Mouse (Mus musculus): ENCODE measurements around the gene 1520401A03Rik. TPM values are rescaled to one million over a fixed set of nuclear protein-coding genes. Genes with fewer than 3 reads are reported as not detected.

Gene 1520401A03Rik
- polyA plus RNA-seq, 1 experiment from 2014 or later, result 0.04 TPM

DNA sequence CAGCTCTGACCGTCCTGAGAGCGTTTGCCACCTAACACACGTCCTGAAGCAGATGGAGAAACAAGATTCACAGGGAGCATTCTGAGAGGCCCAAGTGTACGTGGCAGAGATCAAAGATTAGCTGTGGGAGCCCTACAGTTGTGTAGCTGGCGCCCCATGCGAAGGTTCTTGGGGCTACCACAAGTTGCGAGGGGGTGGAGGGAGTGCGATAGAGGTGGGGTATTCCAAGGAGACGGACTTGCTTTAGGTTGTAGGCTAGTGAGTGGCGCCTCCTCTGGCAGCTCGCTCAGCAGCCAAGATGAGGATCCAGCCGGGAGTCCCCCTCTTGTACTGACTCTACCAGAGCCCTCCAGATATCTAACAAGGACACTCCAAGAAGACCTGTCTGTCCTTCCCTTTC lies 23.7 kb upstream of the 1520401A03Rik start:
- WGBS, result 8% methylated on average over 12 of the region's 12 CpGs
- H3K9ac ChIP-seq (ENCODE audit: low read length), result no peak overlapping the region
- H3K9me3 ChIP-seq (ENCODE audit: control insufficient read depth, low read length), result no peaks in the 10 kb centered on the region
- H3K27me3 ChIP-seq (replicated peaks; ENCODE audit: control insufficient read depth, insufficient read depth, low read length), result peaks cover 68% of the 10 kb centered on the region
- DNase-seq (ENCODE audit: low spot score) (peak; percentile 62), ATAC-seq (replicated peaks; ENCODE audit: low FRiP score, low TSS enrichment, low read depth) (no peak)
- H3K27ac ChIP-seq (ENCODE audit: low read depth), result no peak overlapping the region
- H3K4me2 ChIP-seq (ENCODE audit: low read length), result peak overlapping the region; percentile 56
- no peaks in the 10 kb centered on the region for H3K36me3 ChIP-seq (ENCODE audit: control insufficient read depth, insufficient read depth, low read length)
- H3K4me1 ChIP-seq (replicated peaks; ENCODE audit: control insufficient read depth, insufficient read depth, low read length), result peaks cover 27% of the 10 kb centered on the region
- H3K4me3 ChIP-seq (ENCODE audit: low read depth, low read length), result no peak overlapping the region

- Histone ChIP-seq H3K27me3 (replicated peaks; ENCODE audit: control insufficient read depth, insufficient read depth, low read length) (peaks cover 75% of the 10 kb centered on the region), H3K4me2 (ENCODE audit: low read length) (peak within 1 kb of the TSS; percentile 56), H3K36me3 (ENCODE audit: control insufficient read depth, insufficient read depth, low read length) (no peaks in the 10 kb centered on the region), H3K9ac (ENCODE audit: low read length) (no peak within 1 kb of the TSS), H3K27ac (ENCODE audit: low read depth) (no peak within 1 kb of the TSS), H3K9me3 (ENCODE audit: control insufficient read depth, low read length) (no peaks in the 10 kb centered on the region), H3K4me3 (ENCODE audit: low read depth, low read length) (peak within 1 kb of the TSS; percentile 32), H3K4me1 (replicated peaks; ENCODE audit: control insufficient read depth, insufficient read depth, low read length) (peaks cover 27% of the 10 kb centered on the region)
- ATAC-seq (replicated peaks; ENCODE audit: low FRiP score, low TSS enrichment, low read depth), result no peak; the same call in 1 of the 2 replicates
- under 1% methylated on average over 43 of the region's 45 CpGs for WGBS
- peak; percentile 60 for DNase-seq (ENCODE audit: low spot score)
These were observed 23.0 kb upstream of the 1520401A03Rik start, which contains the start of gene Kremen2 for GRCm38 (mm10) chr17:23745301-23746251. TSS of gene Kremen2 (minus strand) at chr17:23745833.

GRCm38 (mm10) chr17:23744651-23745050 lies 22.1 kb upstream of the 1520401A03Rik start:
- Histone ChIP-seq H3K4me2 (ENCODE audit: low read length) (peak overlapping the region; percentile 56), H3K27me3 (replicated peaks; ENCODE audit: control insufficient read depth, insufficient read depth, low read length) (peaks cover 77% of the 10 kb centered on the region), H3K9ac (ENCODE audit: low read length) (no peak overlapping the region), H3K4me1 (replicated peaks; ENCODE audit: control insufficient read depth, insufficient read depth, low read length) (peaks cover 27% of the 10 kb centered on the region), H3K36me3 (ENCODE audit: control insufficient read depth, insufficient read depth, low read length) (no peaks in the 10 kb centered on the region), H3K9me3 (ENCODE audit: control insufficient read depth, low read length) (no peaks in the 10 kb centered on the region), H3K4me3 (ENCODE audit: low read depth, low read length) (peak overlapping the region; percentile 32), H3K27ac (ENCODE audit: low read depth) (no peak overlapping the region)
- peak; percentile 69 for DNase-seq (ENCODE audit: low spot score)
- WGBS, result 3% methylated on average over 14 of the region's 14 CpGs
- ATAC-seq (replicated peaks; ENCODE audit: low FRiP score, low TSS enrichment, low read depth), result no peak

DNA sequence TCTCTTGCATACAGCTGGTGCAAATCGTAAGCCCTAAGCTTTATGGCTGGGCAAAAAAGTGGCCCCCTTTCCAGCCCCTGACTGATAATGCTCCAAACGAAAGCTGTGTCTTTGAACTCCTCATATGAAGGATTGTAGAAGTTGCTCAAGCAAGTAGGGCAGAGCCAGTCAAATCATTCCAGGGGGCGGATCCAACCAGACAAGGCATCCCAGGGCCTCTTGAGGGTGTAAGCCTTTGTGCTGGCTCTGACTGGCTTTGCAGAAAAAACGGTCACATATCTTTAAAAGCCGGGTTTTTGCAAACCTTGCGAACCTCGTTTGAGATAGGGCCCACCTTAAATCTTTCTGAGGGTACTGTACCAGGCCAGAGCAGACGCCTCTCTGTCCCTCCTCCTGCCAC lies 21.5 kb upstream of the 1520401A03Rik start:
- H3K4me3 ChIP-seq (ENCODE audit: low read depth, low read length), result no peak overlapping the region
- ATAC-seq (replicated peaks; ENCODE audit: low FRiP score, low TSS enrichment, low read depth) (no peak), DNase-seq (ENCODE audit: low spot score) (no peak)
- H3K27me3 ChIP-seq (replicated peaks; ENCODE audit: control insufficient read depth, insufficient read depth, low read length), result peaks cover 77% of the 10 kb centered on the region
- H3K36me3 ChIP-seq (ENCODE audit: control insufficient read depth, insufficient read depth, low read length), result no peaks in the 10 kb centered on the region
- H3K9ac ChIP-seq (ENCODE audit: low read length), result no peak overlapping the region
- H3K4me1 ChIP-seq (replicated peaks; ENCODE audit: control insufficient read depth, insufficient read depth, low read length), result peaks cover 30% of the 10 kb centered on the region
- H3K27ac ChIP-seq (ENCODE audit: low read depth), result no peak overlapping the region
- 22% methylated on average over 8 of the region's 8 CpGs for WGBS
- no peaks in the 10 kb centered on the region for H3K9me3 ChIP-seq (ENCODE audit: control insufficient read depth, low read length)
- no peak overlapping the region for H3K4me2 ChIP-seq (ENCODE audit: low read length)

GRCm38 (mm10) chr17:23742941-23743340 lies 20.4 kb upstream of the 1520401A03Rik start:
- no peaks in the 10 kb centered on the region for H3K9me3 ChIP-seq (ENCODE audit: control insufficient read depth, low read length)
- H3K27me3 ChIP-seq (replicated peaks; ENCODE audit: control insufficient read depth, insufficient read depth, low read length), result peaks cover 82% of the 10 kb centered on the region
- H3K36me3 ChIP-seq (ENCODE audit: control insufficient read depth, insufficient read depth, low read length), result no peaks in the 10 kb centered on the region
- DNase-seq (ENCODE audit: low spot score) (no peak), ATAC-seq (replicated peaks; ENCODE audit: low FRiP score, low TSS enrichment, low read depth) (no peak)
- 59% methylated on average over 12 of the region's 12 CpGs for WGBS
- no peak overlapping the region for H3K27ac ChIP-seq (ENCODE audit: low read depth)
- peaks cover 40% of the 10 kb centered on the region for H3K4me1 ChIP-seq (replicated peaks; ENCODE audit: control insufficient read depth, insufficient read depth, low read length)
- H3K9ac ChIP-seq (ENCODE audit: low read length), result no peak overlapping the region
- H3K4me3 ChIP-seq (ENCODE audit: low read depth, low read length), result no peak overlapping the region
- H3K4me2 ChIP-seq (ENCODE audit: low read length), result no peak overlapping the region

DNA sequence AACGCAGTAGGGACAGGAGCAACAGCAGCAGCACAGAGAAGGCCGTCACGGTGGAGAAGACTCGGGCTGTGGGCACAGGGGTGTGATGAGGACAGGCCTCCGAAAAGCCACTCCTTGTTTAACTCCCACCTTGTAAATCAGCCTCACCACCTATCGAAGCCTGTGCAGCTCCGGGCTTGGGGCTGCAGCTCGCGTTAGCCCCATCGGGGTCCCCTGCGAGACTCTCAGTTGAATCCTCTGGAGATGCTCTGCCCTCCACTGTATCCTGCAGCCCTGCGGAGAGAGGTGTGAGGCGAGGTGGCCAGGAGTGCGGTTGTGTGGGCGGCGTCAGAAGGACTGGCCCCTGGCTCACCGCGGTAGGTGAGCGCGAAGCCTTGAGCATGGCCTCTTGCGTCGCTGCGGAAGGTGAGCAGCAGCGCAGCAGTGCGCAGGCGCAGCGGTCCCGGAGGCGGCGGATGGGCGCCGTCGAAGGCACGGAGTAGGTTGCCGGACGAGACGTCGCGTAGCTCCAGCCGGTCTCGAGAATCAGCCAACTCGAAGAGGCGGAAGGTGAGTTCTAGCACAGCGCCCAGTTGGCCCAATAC lies 19.7 kb upstream of the 1520401A03Rik start:
- no peaks in the 10 kb centered on the region for H3K36me3 ChIP-seq (ENCODE audit: control insufficient read depth, insufficient read depth, low read length)
- ATAC-seq (replicated peaks; ENCODE audit: low FRiP score, low TSS enrichment, low read depth) (no peak), DNase-seq (ENCODE audit: low spot score) (peak; percentile 62)
- peaks cover 75% of the 10 kb centered on the region for H3K27me3 ChIP-seq (replicated peaks; ENCODE audit: control insufficient read depth, insufficient read depth, low read length)
- H3K9ac ChIP-seq (ENCODE audit: low read length), result no peak overlapping the region
- peak overlapping the region; percentile 21 for H3K4me3 ChIP-seq (ENCODE audit: low read depth, low read length)
- H3K4me2 ChIP-seq (ENCODE audit: low read length), result peak overlapping the region; percentile 29; the same call in 1 of the 2 replicates
- no peak overlapping the region for H3K27ac ChIP-seq (ENCODE audit: low read depth)
- H3K4me1 ChIP-seq (replicated peaks; ENCODE audit: control insufficient read depth, insufficient read depth, low read length), result peaks cover 40% of the 10 kb centered on the region
- WGBS, result 6% methylated on average over 44 of the region's 44 CpGs
- no peaks in the 10 kb centered on the region for H3K9me3 ChIP-seq (ENCODE audit: control insufficient read depth, low read length)

DNA sequence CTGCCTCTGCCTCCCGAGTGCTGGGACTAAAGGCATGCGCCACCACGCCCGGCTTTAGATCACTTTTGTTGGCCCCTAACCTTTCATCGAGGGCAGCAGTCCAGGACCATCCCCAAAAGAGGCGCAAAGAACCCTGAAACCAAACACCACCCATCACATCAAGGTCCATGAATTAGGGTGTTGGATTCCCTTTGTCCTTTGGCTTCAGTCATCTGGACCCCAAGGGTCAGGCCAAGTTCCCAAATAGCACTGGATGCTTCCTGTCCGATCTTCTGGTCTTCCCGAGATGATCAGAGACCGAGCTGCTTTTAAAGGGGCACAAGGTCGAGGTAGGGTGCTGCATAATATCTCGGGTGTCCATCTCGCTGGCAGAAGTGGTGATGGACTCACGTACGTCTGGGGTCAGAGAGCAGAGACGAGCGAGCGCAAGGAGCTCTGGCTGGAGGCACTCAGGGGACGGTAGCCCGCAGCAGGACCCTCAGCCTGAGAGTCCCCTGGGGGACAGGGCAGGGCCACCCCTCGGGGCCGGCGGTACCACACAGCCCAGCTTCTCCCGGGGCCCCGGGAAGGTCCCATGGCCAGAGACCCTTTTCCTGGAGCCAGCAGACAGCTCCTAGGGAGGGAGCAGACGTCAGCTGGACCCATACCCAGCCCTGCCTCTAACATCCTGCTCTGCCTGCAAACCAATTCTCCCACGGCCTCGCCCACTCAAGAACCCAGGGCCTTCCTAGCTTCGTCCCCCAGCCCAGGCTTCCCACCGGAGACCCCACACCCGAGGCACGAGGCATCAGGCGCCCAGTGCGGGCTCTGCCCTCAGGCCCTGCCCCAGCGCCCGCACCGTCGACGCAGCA lies 19.0 kb upstream of the 1520401A03Rik start:
- WGBS, result 46% methylated on average over 38 of the region's 38 CpGs
- peaks cover 40% of the 10 kb centered on the region for H3K4me1 ChIP-seq (replicated peaks; ENCODE audit: control insufficient read depth, insufficient read depth, low read length)
- peaks cover 68% of the 10 kb centered on the region for H3K27me3 ChIP-seq (replicated peaks; ENCODE audit: control insufficient read depth, insufficient read depth, low read length)

GRCm38 (mm10) chr17:23740598-23741021 lies 18.0 kb upstream of the 1520401A03Rik start, which contains the start of gene Paqr4:
TSS of gene Paqr4 (minus strand) at chr17:23740867.
- Histone ChIP-seq H3K9me3 (ENCODE audit: control insufficient read depth, low read length) (no peaks in the 10 kb centered on the region), H3K9ac (ENCODE audit: low read length) (peak within 1 kb of the TSS; percentile 44), H3K27ac (ENCODE audit: low read depth) (no peak within 1 kb of the TSS), H3K36me3 (ENCODE audit: control insufficient read depth, insufficient read depth, low read length) (0 out of 2 replicates have a peak, but pooled peaks cover 15% of the 10 kb centered on the region), H3K4me3 (ENCODE audit: low read depth, low read length) (peak within 1 kb of the TSS; percentile 51), H3K4me1 (replicated peaks; ENCODE audit: control insufficient read depth, insufficient read depth, low read length) (peaks cover 36% of the 10 kb centered on the region), H3K27me3 (replicated peaks; ENCODE audit: control insufficient read depth, insufficient read depth, low read length) (peaks cover 58% of the 10 kb centered on the region), H3K4me2 (ENCODE audit: low read length) (peak within 1 kb of the TSS; percentile 83)
- WGBS, result 4% methylated on average over 13 of the region's 13 CpGs
- no peak for DNase-seq (ENCODE audit: low spot score)
- peak; percentile 22 for ATAC-seq (replicated peaks; ENCODE audit: low FRiP score, low TSS enrichment, low read depth)

More for the DNA sequence above, 19.0 kb upstream of the 1520401A03Rik start:
- Histone ChIP-seq H3K4me3 (ENCODE audit: low read depth, low read length) (peak overlapping the region; percentile 21; the same call in 1 of the 2 replicates), H3K9me3 (ENCODE audit: control insufficient read depth, low read length) (no peaks in the 10 kb centered on the region), H3K36me3 (ENCODE audit: control insufficient read depth, insufficient read depth, low read length) (0 out of 2 replicates have a peak, but pooled peaks cover 5% of the 10 kb centered on the region), H3K4me2 (ENCODE audit: low read length) (peak overlapping the region; percentile 29; the same call in 1 of the 2 replicates), H3K27ac (ENCODE audit: low read depth) (no peak overlapping the region), H3K9ac (ENCODE audit: low read length) (no peak overlapping the region)
- ATAC-seq (replicated peaks; ENCODE audit: low FRiP score, low TSS enrichment, low read depth), result no peak
- no peak for DNase-seq (ENCODE audit: low spot score)
